Mouse (Mus musculus) cerebellum, adult 2 months (tissue): ENCODE results near the gene Hnrnpd. TPM values are rescaled to one million over a fixed set of nuclear protein-coding genes. Genes with fewer than 3 reads are reported as not detected.

Experiments
- DNase-seq, 2 experiments: peaks; one replicate each; pipeline ENCODE4 v3.0.0; 2021
- H3K27ac ChIP-seq: fragments of 200-500 bp; 2 replicates; pipeline ENCODE4 v1.5.1; 2012; ENCODE audit warnings: low read length, control low read depth, inconsistent platforms; ENCODE audit not compliant: insufficient read depth
- H3K27me3 ChIP-seq: fragments of 200-500 bp; 2 replicates; pipeline ENCODE4 v1.6.1; 2012; ENCODE audit warnings: inconsistent platforms, mild to moderate bottlenecking, low read length, moderate library complexity; ENCODE audit not compliant: control insufficient read depth, insufficient read depth
- H3K4me1 ChIP-seq: fragments of 200-500 bp; 2 replicates; pipeline ENCODE4 v1.6.1; 2011; ENCODE audit warnings: low read length; ENCODE audit not compliant: control insufficient read depth, insufficient read depth
- H3K4me3 ChIP-seq: fragments of 200-500 bp; replicated peaks from 2 replicates; pipeline ENCODE3; 2011; ENCODE audit warnings: mild to moderate bottlenecking, low read depth, low read length, control low read depth; ENCODE audit not compliant: insufficient read depth
- CTCF ChIP-seq: fragments of 200-500 bp; IDR thresholded peaks from 2 replicates; pipeline ENCODE4 v1.5.1; 2011; ENCODE audit warnings: low read depth, mild to moderate bottlenecking, control low read depth, low read length, moderate library complexity, borderline replicate concordance; ENCODE audit not compliant: insufficient read depth
- POLR2A ChIP-seq: fragments of 200-500 bp; IDR thresholded peaks from 2 replicates; pipeline ENCODE4 v1.6.1; 2011; ENCODE audit warnings: low read length, control low read depth, borderline replicate concordance; ENCODE audit not compliant: insufficient read depth
- WGBS: fragments of 180-500 bp; shearing (Covaris S2); methylation state at CpG from one replicate; pipeline ENCODE4 v1.1.7; 2018; 5-methylcytosine and 5-hydroxymethylcytosine counted together
- polyA plus RNA-seq: library from polyadenylated mRNA; depleted of rRNA; stranded (reverse); fragments of >200 nt; gene quantifications from 2 replicates; pipeline ENCODE4 v1.2.3, GENCODE M21; 2012

Gene Hnrnpd
- polyA plus RNA-seq, 1 experiment, result 127 TPM

GRCm38 (mm10) chr5:99953883-99954282 is 24.9 kb downstream of the Hnrnpd start:
- Histone ChIP-seq H3K4me3 (no peak overlapping the region), H3K4me1 (no peaks in the 10 kb centered on the region), H3K27me3 (no peaks in the 10 kb centered on the region), H3K27ac (0 out of 2 replicates have a peak overlapping the region, but pooled peaks have one; percentile 30)
- TF ChIP-seq POLR2A (no peak), CTCF (no peak)
- no peak for DNase-seq
- 37% methylated on average over 1 of the region's 1 CpGs for WGBS

GRCm38 (mm10) chr5:99952513-99952912 is 26.2 kb downstream of the Hnrnpd start:
- Histone ChIP-seq H3K27ac (no peak overlapping the region), H3K27me3 (no peaks in the 10 kb centered on the region), H3K4me3 (no peak overlapping the region), H3K4me1 (no peaks in the 10 kb centered on the region)
- no peak for TF ChIP-seq POLR2A
- TF ChIP-seq CTCF, result no peak
- no peak for DNase-seq
- 91% methylated on average over 5 of the region's 5 CpGs for WGBS

DNA sequence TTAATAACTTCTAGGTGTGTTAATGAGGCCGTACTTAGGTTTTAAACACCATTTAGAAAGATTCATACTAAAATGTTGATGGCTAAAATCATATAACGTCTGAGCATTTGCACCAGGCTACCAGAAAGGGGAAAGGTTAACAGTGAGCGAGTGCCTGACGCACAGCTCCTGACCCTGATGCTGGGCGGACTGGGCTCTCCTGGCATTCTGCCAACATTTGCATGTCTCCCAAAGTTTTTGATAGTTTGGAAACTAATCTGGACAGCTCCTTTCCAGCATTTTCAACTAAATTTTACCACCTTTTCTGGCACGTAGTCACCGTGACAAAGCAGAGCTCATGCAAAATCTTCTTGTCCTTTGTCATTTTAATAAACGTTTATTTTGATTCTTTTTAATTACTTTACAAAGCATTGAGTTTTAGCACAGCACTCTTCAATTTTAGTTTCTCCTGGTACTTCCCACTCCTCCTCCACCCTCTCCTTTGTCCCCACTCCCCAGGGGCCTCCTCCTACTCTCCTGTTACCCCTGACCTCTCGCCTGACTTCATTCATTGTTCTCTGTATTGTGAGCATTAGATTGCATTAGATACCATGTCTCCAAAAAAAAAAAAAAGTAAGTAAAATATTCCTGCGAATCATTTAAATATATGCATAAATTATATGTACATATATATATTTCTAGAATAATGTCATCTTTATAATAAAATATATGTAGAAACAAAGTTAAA is 36.8 kb downstream of the Hnrnpd start:
- WGBS, result 41% methylated on average over 10 of the region's 10 CpGs
- Histone ChIP-seq H3K4me3 (no peak overlapping the region), H3K27ac (no peak overlapping the region), H3K27me3 (no peaks in the 10 kb centered on the region), H3K4me1 (no peaks in the 10 kb centered on the region)
- no peak for DNase-seq
- TF ChIP-seq CTCF (no peak), POLR2A (no peak)

DNA sequence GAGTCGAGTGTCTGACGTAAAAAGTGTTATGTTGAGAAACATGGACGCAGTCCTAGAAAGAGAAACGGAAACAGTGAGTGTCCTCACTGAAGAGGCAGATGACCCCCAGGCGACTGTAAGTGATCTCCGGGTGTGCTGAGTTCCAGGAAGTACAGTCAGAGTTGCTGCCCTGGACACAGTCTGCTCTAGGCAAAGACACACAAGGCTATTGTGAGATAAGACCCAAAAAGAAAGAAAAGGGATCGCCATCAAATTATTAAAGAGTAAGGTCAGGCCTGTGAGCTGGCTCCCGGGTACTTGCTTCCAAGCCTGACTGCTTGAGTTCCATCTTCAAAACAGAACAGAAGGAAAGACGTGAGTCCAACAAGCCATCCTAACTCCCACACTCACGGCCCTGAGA is 37.5 kb downstream of the Hnrnpd start:
- DNase-seq, result no peak
- H3K4me1 ChIP-seq, result no peaks in the 10 kb centered on the region
- 80% methylated on average over 10 of the region's 10 CpGs for WGBS

DNA sequence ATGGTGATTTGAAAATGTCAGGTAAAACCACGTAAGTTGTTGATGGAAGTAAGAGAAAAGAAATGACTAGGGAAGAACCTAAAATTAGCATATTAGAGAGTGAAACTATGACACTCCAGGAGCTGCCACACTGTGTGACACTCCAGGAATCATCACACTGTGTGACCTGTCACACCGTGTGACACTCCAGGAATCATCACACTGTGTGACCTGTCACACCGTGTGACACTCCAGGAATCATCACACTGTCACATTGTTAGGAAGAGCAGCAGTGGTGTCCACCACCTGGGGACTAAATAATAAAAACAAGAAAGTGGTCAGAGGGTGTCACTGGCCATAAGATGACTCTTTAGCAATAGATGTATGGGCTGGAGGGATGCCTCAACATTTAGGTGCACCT is 39.3 kb downstream of the Hnrnpd start:
- TF ChIP-seq CTCF, result no peak
- TF ChIP-seq POLR2A, result no peak
- WGBS, result 58% methylated on average over 3 of the region's 3 CpGs
- H3K27me3 ChIP-seq, result no peaks in the 10 kb centered on the region
- H3K27ac ChIP-seq, result no peak overlapping the region
- H3K4me3 ChIP-seq, result no peak overlapping the region
- no peak for DNase-seq
- H3K4me1 ChIP-seq, result no peaks in the 10 kb centered on the region

More for the DNA sequence above, 37.5 kb downstream of the Hnrnpd start:
- no peak overlapping the region for H3K4me3 ChIP-seq
- TF ChIP-seq CTCF (no peak), POLR2A (no peak)
- no peaks in the 10 kb centered on the region for H3K27me3 ChIP-seq
- H3K27ac ChIP-seq, result no peak overlapping the region

- DNase-seq, result no peak
- TF ChIP-seq POLR2A (no peak), CTCF (no peak)
- no peak overlapping the region for H3K4me3 ChIP-seq
- no peaks in the 10 kb centered on the region for H3K4me1 ChIP-seq
- H3K27me3 ChIP-seq, result no peaks in the 10 kb centered on the region
- H3K27ac ChIP-seq, result no peak overlapping the region
- 87% methylated on average over 6 of the region's 6 CpGs for WGBS
Measured at GRCm38 (mm10) chr5:99931910-99932309, 46.8 kb downstream of the Hnrnpd start.

- no peak for TF ChIP-seq POLR2A
- peak; percentile 56 for TF ChIP-seq CTCF
- WGBS, result 56% methylated on average over 4 of the region's 4 CpGs
- H3K27ac ChIP-seq, result no peak overlapping the region
- peak in 1 of 2 experiments; percentile 16 for DNase-seq
- H3K4me1 ChIP-seq, result no peaks in the 10 kb centered on the region
- H3K4me3 ChIP-seq, result no peak overlapping the region
- no peaks in the 10 kb centered on the region for H3K27me3 ChIP-seq
Measured at GRCm38 (mm10) chr5:99927951-99928350, 50.8 kb downstream of the Hnrnpd start.

- 46% methylated on average over 8 of the region's 8 CpGs for WGBS
- TF ChIP-seq CTCF, result no peak
- TF ChIP-seq POLR2A, result no peak
- no peak overlapping the region for H3K4me3 ChIP-seq
- no peak overlapping the region for H3K27ac ChIP-seq
- no peaks in the 10 kb centered on the region for H3K4me1 ChIP-seq
- H3K27me3 ChIP-seq, result no peaks in the 10 kb centered on the region
- DNase-seq, result no peak
Measured at GRCm38 (mm10) chr5:99922033-99922432, 56.7 kb downstream of the Hnrnpd start.

DNA sequence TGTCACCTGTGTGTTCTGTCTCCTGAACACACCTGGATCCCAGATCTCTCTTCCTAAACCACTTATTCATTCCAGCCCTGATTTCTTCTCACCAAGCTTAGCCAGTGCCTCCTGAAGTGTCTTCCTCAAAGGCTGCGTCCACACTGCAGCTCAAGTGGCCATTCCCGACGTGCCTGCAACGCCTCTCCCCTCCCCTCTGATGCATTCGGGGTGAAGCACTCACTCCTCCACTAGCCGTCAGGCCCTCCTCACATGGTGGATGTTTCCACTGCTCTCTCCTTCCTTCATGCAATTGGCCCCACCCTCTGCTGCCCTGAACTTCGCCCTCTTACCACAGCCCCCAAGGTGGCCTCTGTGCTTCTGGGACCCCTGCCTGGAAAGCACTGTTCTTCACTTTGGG is 63.2 kb downstream of the Hnrnpd start:
- no peak overlapping the region for H3K27ac ChIP-seq
- WGBS, result 46% methylated on average over 7 of the region's 7 CpGs
- no peaks in the 10 kb centered on the region for H3K4me1 ChIP-seq
- H3K27me3 ChIP-seq, result no peaks in the 10 kb centered on the region
- no peak for DNase-seq
- TF ChIP-seq POLR2A (no peak), CTCF (no peak)
- H3K4me3 ChIP-seq, result no peak overlapping the region
